Mouse (Mus musculus) mouse embryonic stem cell (cell line): ENCODE data around the gene Ccdc124.

Experiments used
- in situ Hi-C, 2 experiments: fragments of 300-500 bp; cut with MboI; formaldehyde crosslinking; loops; 1 replicate in 1 of 2; 3 replicates in 1 of 2; pipeline ENCODE4 v1.14.3; 2019 to 2020; ENCODE audit warnings: low sequenced_read_pairs in 2 of 2, low pct_unique_long_range_greater_than_20kb in 1 of 2, mixed read lengths in 1 of 2; ENCODE audit not compliant: unreplicated experiment in 1 of 2

Gene Ccdc124

GRCm38 (mm10) chr8:70873364-70873985 lies at the start of gene Ccdc124:
Gene Ccdc124, minus strand, starts transcription at chr8:70873935.
- in situ Hi-C loops = no loop called here

GRCm38 (mm10) chr8:70920049-70920922 lies 46.6 kb upstream of the Ccdc124 start:
- in situ Hi-C loops = no loop called here

GRCm38 (mm10) chr8:70914704-70915103 lies 41.0 kb upstream of the Ccdc124 start:
- in situ Hi-C loops = no loop called here

GRCm38 (mm10) chr8:70913523-70913922 lies 39.8 kb upstream of the Ccdc124 start:
- in situ Hi-C loops = no loop called here

GRCm38 (mm10) chr8:70912955-70913354 lies 39.2 kb upstream of the Ccdc124 start:
- in situ Hi-C loops = no loop called here

GRCm38 (mm10) chr8:70911596-70911995 lies 37.9 kb upstream of the Ccdc124 start:
- in situ Hi-C loops = no loop called here

- in situ Hi-C loops = no loop called here
These were observed 33.8 kb upstream of the Ccdc124 start for GRCm38 (mm10) chr8:70907518-70907917.

GRCm38 (mm10) chr8:70905831-70906736 lies 32.3 kb upstream of the Ccdc124 start, which contains the start of gene Map1s:
Gene Map1s, plus strand, starts transcription at chr8:70905932.
- in situ Hi-C loops = no loop called here

- in situ Hi-C loops = no loop called here
These were observed 31.7 kb upstream of the Ccdc124 start for GRCm38 (mm10) chr8:70905463-70905830.

- in situ Hi-C loops = no loop called here
These were observed 30.8 kb upstream of the Ccdc124 start for GRCm38 (mm10) chr8:70904532-70904931.

- in situ Hi-C loops = no loop called here
These were observed 29.8 kb upstream of the Ccdc124 start for GRCm38 (mm10) chr8:70903582-70903981.

GRCm38 (mm10) chr8:70903112-70903511 lies 29.4 kb upstream of the Ccdc124 start:
- in situ Hi-C loops = no loop called here

- in situ Hi-C loops = no loop called here
These were observed 28.5 kb upstream of the Ccdc124 start for GRCm38 (mm10) chr8:70902211-70902610.

GRCm38 (mm10) chr8:70900872-70901387 lies 27.2 kb upstream of the Ccdc124 start:
- in situ Hi-C loops = no loop called here

- in situ Hi-C loops = no loop called here
These were observed 25.5 kb upstream of the Ccdc124 start for GRCm38 (mm10) chr8:70899226-70899625.

GRCm38 (mm10) chr8:70898661-70899198 lies 25.0 kb upstream of the Ccdc124 start:
- in situ Hi-C loops = no loop called here

- in situ Hi-C loops = no loop called here
These were observed 24.1 kb upstream of the Ccdc124 start for GRCm38 (mm10) chr8:70897681-70898413.
